Mouse (Mus musculus) erythroblast, embryonic 14.5 days (primary cell): Measurements from ENCODE around the gene Bex4.

Experiments used
- GATA1 ChIP-seq: IDR thresholded peaks from 2 replicates; pipeline ENCODE4 v1.6.1; 2012; ENCODE audit warnings: low read length, inconsistent platforms, mixed read lengths
- TAL1 ChIP-seq: IDR thresholded peaks from 3 replicates; pipeline ENCODE4 v1.6.1; 2012; ENCODE audit warnings: low read length, inconsistent platforms, mixed read lengths

DNA sequence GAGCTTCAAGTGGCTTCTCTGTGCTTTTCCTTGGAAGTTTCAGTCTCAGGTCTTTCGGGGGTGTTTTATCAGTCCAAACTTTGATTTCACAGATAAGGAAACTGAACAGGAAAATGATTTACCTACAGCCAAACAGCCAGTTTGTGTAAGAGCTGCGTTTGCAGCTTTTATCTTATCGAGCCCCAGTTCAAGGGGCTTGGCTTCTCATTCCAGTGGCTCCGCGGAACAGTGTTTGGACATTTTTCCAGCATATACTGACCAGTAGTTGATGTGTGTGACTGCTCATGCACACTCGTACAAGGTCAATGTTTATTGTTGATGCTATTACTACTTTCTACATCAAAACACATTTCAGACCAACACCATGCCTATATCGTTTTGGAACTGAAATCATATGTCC lies 5.4 kb downstream of the Bex4 start:
- TF ChIP-seq TAL1 (no peak), GATA1 (no peak)
